22 mouse cellular contexts compared by ENCODE assay signal in genomic region chr1:160842567-160842966, GRCm38 (mm10). TPM values are rescaled to one million over a fixed set of nuclear protein-coding genes. Genes with fewer than 3 reads are reported as not detected.
DNase-seq lines count a peak whose midpoint lies in the region; ATAC-seq and TF ChIP-seq lines count a peak whose summit lies in the region.
"Had no signal": no experiment of that assay in that cellular context is flagged by ENCODE, and none has a peak within 500 bp of the region (broad histone marks: within the 10 kb centered on the region; RNA-seq: fewer than 3 reads in every experiment).

No protein-coding gene starts in this region.

- no peak for TF ChIP-seq CTCF in lung, embryonic 14.5 days (IDR thresholded peaks at IDR 0.05; ENCODE audit: low read depth)
- TF ChIP-seq CTCF in small intestine, adult 2 months (IDR thresholded peaks at IDR 0.05; ENCODE audit: extremely low read depth, insufficient read length, insufficient replicate concordance, low read depth, low read length) = no peak

- no peak overlapping the region for H3K4me2 ChIP-seq in lung, embryonic 14.5 days
- H3K4me2 ChIP-seq: hindbrain, embryonic 14.5 days; limb, embryonic 15.5 days; midbrain, embryonic 12.5 days had no signal

- H3K27ac ChIP-seq in lung, embryonic 14.5 days (ENCODE audit: low read depth) = no peak overlapping the region
- 0 out of 2 replicates have a peak overlapping the region, but pooled peaks have one; percentile 0 for H3K27ac ChIP-seq in small intestine, adult 2 months (ENCODE audit: insufficient read depth, low read depth, low read length)
- H3K27ac ChIP-seq: forebrain, embryonic 10.5 days; hindbrain, embryonic 14.5 days; limb, embryonic 15.5 days; midbrain, embryonic 12.5 days had no signal

- H3K9ac ChIP-seq in lung, embryonic 14.5 days = no peak overlapping the region
- H3K9ac ChIP-seq: forebrain, postnatal 0 days; hindbrain, embryonic 14.5 days; limb, embryonic 15.5 days; liver, postnatal 0 days; midbrain, embryonic 12.5 days had no signal

- no peak overlapping the region for H3K4me3 ChIP-seq in lung, embryonic 14.5 days (ENCODE audit: low read depth, low read length)
- H3K4me3 ChIP-seq in small intestine, adult 2 months (ENCODE audit: low read depth, low read length) = no peak overlapping the region
- H3K4me3 ChIP-seq: forebrain, embryonic 10.5 days; limb, embryonic 15.5 days; midbrain, embryonic 12.5 days had no signal

- peak; percentile 11 to 29 for DNase-seq in heart, adult 18-20 months
- DNase-seq in heart, adult 9 months (ENCODE audit: low spot score in 2 of 2) = no peak
- peak; percentile 25 for DNase-seq in lung, embryonic 14.5 days
- DNase-seq in lung, postnatal 25 days (ENCODE audit: low spot score) = no peak
- peak; percentile 2 for DNase-seq in T-cell, adult 2 months (ENCODE audit: low spot score)
- no peak for DNase-seq in spleen, postnatal 4 days (ENCODE audit: low spot score in 2 of 2)
- DNase-seq: adrenal gland, postnatal 25 days; cerebellum, adult 11 months; cerebellum, postnatal 14 days; embryo, embryonic 11 days; forebrain, postnatal 0 days; liver, postnatal 0 days; spleen, adult 18-20 months; thymus, postnatal 4 days had no signal

- 58% methylated on average over 10 of the region's 10 CpGs for WGBS in lung, embryonic 14.5 days
- WGBS in small intestine, adult 2 months = 49% methylated on average over 10 of the region's 10 CpGs

- H3K9me3 ChIP-seq in lung, embryonic 14.5 days (ENCODE audit: low read depth, low read length) = no peaks in the 10 kb centered on the region
- H3K9me3 ChIP-seq: forebrain, embryonic 10.5 days; limb, embryonic 15.5 days; midbrain, embryonic 12.5 days had no signal

- ATAC-seq in lung, embryonic 14.5 days (ENCODE audit: insufficient read depth) = no peak
- no peak for ATAC-seq in frontal cortex, adult (ENCODE audit: low TSS enrichment)
- ATAC-seq: forebrain, postnatal 0 days; intestine, embryonic 16.5 days; liver, postnatal 0 days; Patski had no signal

- H3K27me3 ChIP-seq in lung, embryonic 14.5 days (ENCODE audit: insufficient read depth, low read length) = no peaks in the 10 kb centered on the region
- H3K27me3 ChIP-seq in small intestine, adult 2 months (ENCODE audit: control insufficient read depth, insufficient read depth, low read length) = no peaks in the 10 kb centered on the region
- H3K27me3 ChIP-seq: limb, embryonic 15.5 days; midbrain, embryonic 12.5 days had no signal

- no peak for TF ChIP-seq POLR2A in small intestine, adult 2 months (IDR thresholded peaks at IDR 0.05; ENCODE audit: low read depth, low read length)

- H3K4me1 ChIP-seq in lung, embryonic 14.5 days (ENCODE audit: insufficient read depth) = no peaks in the 10 kb centered on the region
- H3K4me1 ChIP-seq in small intestine, adult 2 months (ENCODE audit: control insufficient read depth, insufficient read depth, insufficient read length, low read length) = 0 out of 2 replicates have a peak, but pooled peaks cover 2% of the 10 kb centered on the region
- H3K4me1 ChIP-seq: forebrain, embryonic 10.5 days; limb, embryonic 15.5 days; midbrain, embryonic 12.5 days had no signal

- H3K36me3 ChIP-seq in lung, embryonic 14.5 days (ENCODE audit: insufficient read depth) = no peaks in the 10 kb centered on the region
- no peaks in the 10 kb centered on the region for H3K36me3 ChIP-seq in small intestine, adult 2 months (ENCODE audit: control insufficient read depth, insufficient read depth, low read length)
- H3K36me3 ChIP-seq: forebrain, embryonic 10.5 days; limb, embryonic 15.5 days; midbrain, embryonic 12.5 days had no signal

RNA-seq across cellular contexts. Expression of gene Rabgap1l, which starts 49.6 kb away (rescaled TPM):
- total RNA-seq in heart, adult 18-20 months (2021) = 10 to 100 TPM; 66.6 to 73.2 TPM
- polyA plus RNA-seq in lung, embryonic 14.5 days (2014; fragmentation: Nextera tagmentation; extraction: Ambion mirVana) = 18.9 and 19.3 TPM in 2 replicates
- polyA plus RNA-seq in small intestine, adult 2 months (2012; rRNA removed) = 3.5 and 4.9 TPM in 2 replicates

Comparison
In these comparisons a context has a peak if more than half of its experiments do, and no peak if none do; other contexts are left out.
1. DNase-seq: peak in heart, adult 18-20 months (2 of 2), lung, embryonic 14.5 days (single experiment) and T-cell, adult 2 months (single experiment); none in heart, adult 9 months (0 of 2), lung, postnatal 25 days (single experiment) and spleen, postnatal 4 days (0 of 2).